Mouse (Mus musculus): Measurements from ENCODE around the gene Vps13d. TPM values are rescaled to one million over a fixed set of nuclear protein-coding genes. Genes with fewer than 3 reads are reported as not detected.

Vps13d gene
- polyA plus RNA-seq, 1 experiment from 2014 or later = 8.7 TPM

DNA sequence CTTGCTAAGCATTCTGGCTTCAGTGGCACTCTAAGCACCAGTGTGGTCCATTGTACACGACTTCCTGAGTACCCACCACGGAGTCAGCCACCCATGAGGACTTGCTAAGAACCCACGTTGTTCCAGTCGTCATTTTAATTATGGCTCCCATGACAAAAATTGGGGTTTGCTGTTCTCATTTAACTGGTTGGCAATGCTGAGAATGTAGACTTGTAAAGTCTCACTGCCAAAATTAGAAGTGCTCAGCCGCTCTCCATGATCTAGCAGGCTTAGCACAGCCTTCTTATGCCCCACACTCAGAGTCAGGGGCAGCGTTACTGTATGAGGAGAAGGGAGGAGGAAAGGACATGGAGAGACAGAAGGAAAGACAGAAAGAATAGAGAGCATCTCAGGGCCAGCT, 216.8 kb downstream of the Vps13d start:
- Histone ChIP-seq H3K36me3 (peaks cover 4% of the 10 kb centered on the region; the same call in 1 of the 2 replicates), H3K4me3 (no peak overlapping the region), H3K9me3 (replicated peaks) (no peaks in the 10 kb centered on the region), H3K27me3 (ENCODE audit: low read depth, poor library complexity, severe bottlenecking) (no peaks in the 10 kb centered on the region), H3K27ac (no peak overlapping the region; the same call in 1 of the 2 replicates), H3K4me1 (peaks cover 46% of the 10 kb centered on the region)
- 82% methylated on average over 6 of the region's 6 CpGs for WGBS
- DNase-seq (ENCODE audit: low spot score) = no peak

DNA sequence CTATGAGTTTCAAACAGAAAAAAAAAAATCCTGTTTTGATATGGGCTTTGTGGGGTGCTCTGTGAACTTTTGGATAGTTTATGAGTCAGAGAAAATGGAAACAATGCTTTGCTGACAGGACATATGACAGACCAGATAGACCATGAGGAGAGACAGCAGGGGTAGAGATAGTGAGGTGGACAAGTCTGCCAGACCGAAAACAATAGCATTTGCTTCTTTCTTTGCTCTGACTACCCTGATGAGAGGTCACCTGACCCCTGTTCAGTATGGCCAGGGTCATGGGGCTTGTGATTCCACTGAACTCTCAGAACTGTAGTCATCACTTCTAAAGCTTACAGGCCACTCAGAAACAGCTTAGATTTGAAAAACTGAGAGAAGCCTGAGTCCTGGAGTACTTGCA, 217.7 kb downstream of the Vps13d start:
- Histone ChIP-seq H3K4me1 (peaks cover 44% of the 10 kb centered on the region), H3K27me3 (ENCODE audit: low read depth, poor library complexity, severe bottlenecking) (no peaks in the 10 kb centered on the region), H3K36me3 (0 out of 2 replicates have a peak, but pooled peaks cover 4% of the 10 kb centered on the region), H3K27ac (no peak overlapping the region), H3K4me3 (no peak overlapping the region), H3K9me3 (replicated peaks) (no peaks in the 10 kb centered on the region)
- DNase-seq (ENCODE audit: low spot score) = no peak
- 89% methylated on average over 1 of the region's 1 CpGs for WGBS

DNA sequence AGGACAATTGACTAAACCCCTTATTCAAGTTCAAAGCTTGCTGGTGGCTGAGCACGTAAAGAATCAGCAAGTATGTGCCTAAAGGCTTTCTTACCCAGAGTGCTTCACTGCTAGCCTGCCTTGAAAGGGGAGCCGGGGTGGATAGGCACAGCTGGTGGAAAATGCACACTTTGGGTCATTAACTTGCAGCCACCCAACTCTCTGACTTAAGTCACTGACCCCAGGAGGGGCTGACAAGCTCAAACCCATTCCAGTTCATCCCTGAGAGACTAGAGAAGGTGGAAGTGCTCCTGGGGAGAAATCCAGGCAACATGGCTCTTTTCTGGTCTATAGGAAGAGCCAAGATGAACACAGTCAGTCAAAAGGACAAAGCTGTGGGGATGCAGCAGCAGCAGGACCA, 219.3 kb downstream of the Vps13d start:
- 67% methylated on average over 2 of the region's 2 CpGs for WGBS
- Histone ChIP-seq H3K9me3 (replicated peaks) (no peaks in the 10 kb centered on the region), H3K4me3 (no peak overlapping the region), H3K36me3 (0 out of 2 replicates have a peak, but pooled peaks cover 4% of the 10 kb centered on the region), H3K27me3 (ENCODE audit: low read depth, poor library complexity, severe bottlenecking) (no peaks in the 10 kb centered on the region), H3K27ac (no peak overlapping the region), H3K4me1 (peaks cover 29% of the 10 kb centered on the region)
- no peak for DNase-seq (ENCODE audit: low spot score)

DNA sequence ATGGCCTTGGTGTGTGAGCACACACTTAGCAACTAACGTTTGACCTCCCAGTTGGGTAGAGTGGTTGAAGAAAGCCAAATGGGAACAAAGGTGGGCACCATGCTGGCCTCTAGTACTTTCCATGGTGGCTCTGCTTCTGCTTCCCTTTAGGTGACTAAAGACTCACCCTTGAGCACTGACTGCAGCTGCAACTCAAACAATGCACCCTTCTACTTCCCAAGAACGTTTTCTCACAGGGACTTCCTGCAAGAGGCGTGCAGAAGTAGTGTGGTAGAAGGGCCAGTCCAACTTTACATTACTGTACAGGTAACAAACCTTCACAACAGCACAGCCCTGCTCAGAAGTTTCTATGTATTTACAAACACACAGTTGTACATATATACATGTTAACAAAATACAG, 220.3 kb downstream of the Vps13d start:
- Histone ChIP-seq H3K27me3 (ENCODE audit: low read depth, poor library complexity, severe bottlenecking) (no peaks in the 10 kb centered on the region), H3K27ac (no peak overlapping the region), H3K4me1 (peaks cover 18% of the 10 kb centered on the region), H3K36me3 (peaks cover 4% of the 10 kb centered on the region; the same call in 1 of the 2 replicates), H3K4me3 (no peak overlapping the region), H3K9me3 (replicated peaks) (no peaks in the 10 kb centered on the region)
- no peak for DNase-seq (ENCODE audit: low spot score)
- 88% methylated on average over 3 of the region's 3 CpGs for WGBS

DNA sequence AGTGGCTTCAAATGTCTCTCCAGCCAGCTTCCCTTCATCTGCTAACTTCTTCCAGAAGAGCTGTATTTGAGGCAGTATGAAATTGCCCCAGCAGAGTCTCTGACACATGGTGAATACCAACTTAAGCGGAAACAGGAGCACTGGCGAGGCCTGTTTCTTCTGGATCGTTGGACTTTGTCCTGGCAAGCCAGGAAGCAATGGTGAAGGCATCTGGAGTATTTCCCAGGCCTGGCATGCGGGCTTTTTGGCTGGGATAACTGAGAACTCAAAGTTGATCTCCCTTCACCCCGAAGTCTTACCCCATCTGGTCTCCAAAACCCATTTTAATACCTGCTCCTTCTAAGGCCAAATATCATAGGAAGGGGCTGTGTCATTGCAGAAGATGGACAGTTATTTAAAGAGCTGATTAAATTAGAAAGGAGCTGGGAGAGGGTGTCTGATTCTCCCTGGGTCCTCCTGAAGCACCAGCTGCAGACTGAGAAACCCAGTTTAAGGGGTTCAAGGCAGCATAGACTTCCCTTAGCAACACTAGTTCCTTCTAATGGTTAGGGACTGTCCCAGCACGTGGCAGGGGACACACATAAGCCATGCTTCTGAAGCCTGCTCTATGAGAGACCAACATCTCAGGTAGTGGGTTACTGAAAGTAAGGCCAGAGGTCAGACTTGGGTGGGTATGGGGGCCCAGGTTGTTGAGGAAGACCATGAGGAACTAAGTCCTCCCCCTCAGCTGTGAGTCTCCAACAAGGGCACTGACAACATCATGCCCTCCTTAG, 221.7 kb downstream of the Vps13d start:
- 90% methylated on average over 6 of the region's 6 CpGs for WGBS
- peaks cover 4% of the 10 kb centered on the region; the same call in 1 of the 2 replicates for H3K36me3 ChIP-seq
- H3K9me3 ChIP-seq (replicated peaks) = no peaks in the 10 kb centered on the region
- no peak for DNase-seq (ENCODE audit: low spot score)
- H3K4me1 ChIP-seq = peaks cover 13% of the 10 kb centered on the region
- no peak overlapping the region for H3K27ac ChIP-seq
- H3K4me3 ChIP-seq = no peak overlapping the region
- no peaks in the 10 kb centered on the region for H3K27me3 ChIP-seq (ENCODE audit: low read depth, poor library complexity, severe bottlenecking)

DNA sequence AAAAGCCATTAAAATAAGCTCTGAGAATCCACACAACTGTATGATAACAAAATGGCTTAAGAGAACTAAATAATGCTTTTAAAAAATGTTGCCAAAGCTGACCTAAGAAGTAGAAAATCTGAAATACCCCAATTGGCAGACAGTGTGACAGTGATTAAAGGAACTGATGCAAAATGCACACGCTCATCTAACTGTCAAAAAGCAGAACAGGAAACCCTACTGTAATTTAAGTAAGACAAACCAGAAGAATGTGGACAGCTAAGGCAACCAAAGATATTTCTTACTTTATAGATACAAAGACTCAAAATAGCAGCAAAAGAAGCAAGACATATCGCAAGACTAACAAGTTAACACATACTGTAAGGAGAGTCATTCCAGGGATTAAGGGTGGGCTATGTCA, 223.8 kb downstream of the Vps13d start:
- Histone ChIP-seq H3K36me3 (peaks cover 2% of the 10 kb centered on the region; the same call in 1 of the 2 replicates), H3K27ac (no peak overlapping the region), H3K9me3 (replicated peaks) (no peaks in the 10 kb centered on the region), H3K4me3 (no peak overlapping the region), H3K4me1 (peaks cover 8% of the 10 kb centered on the region), H3K27me3 (ENCODE audit: low read depth, poor library complexity, severe bottlenecking) (no peaks in the 10 kb centered on the region)
- no peak for DNase-seq (ENCODE audit: low spot score)
- WGBS = 94% methylated on average over 2 of the region's 2 CpGs

DNA sequence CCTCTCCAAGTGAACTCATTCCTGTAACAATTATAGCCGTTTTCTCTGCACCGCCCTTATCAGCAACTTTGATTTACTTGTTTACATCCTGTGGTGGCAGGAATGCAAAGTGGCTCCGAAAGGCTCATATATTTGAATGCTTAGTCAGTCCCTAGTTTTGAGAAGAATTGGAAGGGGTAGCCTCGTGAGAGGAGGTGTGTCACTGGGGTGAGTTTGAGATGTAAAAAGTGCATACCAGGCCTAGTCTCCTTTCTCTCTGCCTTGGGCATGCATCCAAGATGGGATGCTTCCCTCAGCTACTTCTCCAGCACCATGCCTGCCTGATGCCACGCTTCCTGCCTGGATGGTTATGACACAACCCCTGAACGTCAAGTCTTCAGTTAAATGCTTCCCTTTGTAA, 225.8 kb downstream of the Vps13d start:
- no peaks in the 10 kb centered on the region for H3K27me3 ChIP-seq (ENCODE audit: low read depth, poor library complexity, severe bottlenecking)
- H3K27ac ChIP-seq = no peak overlapping the region
- no peak for DNase-seq (ENCODE audit: low spot score)
- H3K36me3 ChIP-seq = peaks cover 2% of the 10 kb centered on the region; the same call in 1 of the 2 replicates
- 53% methylated on average over 6 of the region's 6 CpGs for WGBS
- H3K4me1 ChIP-seq = peaks cover 4% of the 10 kb centered on the region; the same call in 1 of the 2 replicates
- H3K4me3 ChIP-seq = no peak overlapping the region
- H3K9me3 ChIP-seq (replicated peaks) = no peaks in the 10 kb centered on the region

DNA sequence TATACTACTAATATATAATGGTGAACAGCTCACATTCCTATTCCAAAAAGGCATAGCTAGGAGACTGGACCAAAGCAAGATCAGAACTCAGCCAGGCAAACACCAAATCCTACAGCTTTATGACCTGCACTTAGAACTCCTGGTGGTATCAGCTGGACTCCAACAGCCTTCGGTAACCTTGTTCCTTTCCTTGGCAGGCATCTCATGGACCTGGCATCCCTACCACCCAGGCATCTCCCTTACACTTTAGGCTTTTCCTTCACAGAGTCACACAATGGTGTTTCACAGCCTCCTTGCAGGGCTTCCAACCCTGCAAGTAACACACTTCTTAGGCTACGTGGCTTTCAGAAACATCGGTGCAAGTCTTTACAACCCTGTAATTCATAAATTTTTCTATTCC, 226.4 kb downstream of the Vps13d start:
- H3K27me3 ChIP-seq (ENCODE audit: low read depth, poor library complexity, severe bottlenecking) = no peaks in the 10 kb centered on the region
- H3K4me1 ChIP-seq = peaks cover 6% of the 10 kb centered on the region; the same call in 1 of the 2 replicates
- H3K4me3 ChIP-seq = no peak overlapping the region
- no peak overlapping the region for H3K27ac ChIP-seq
- WGBS = 88% methylated on average over 3 of the region's 3 CpGs
- no peaks in the 10 kb centered on the region for H3K9me3 ChIP-seq (replicated peaks)
- peaks cover 2% of the 10 kb centered on the region; the same call in 1 of the 2 replicates for H3K36me3 ChIP-seq
- no peak for DNase-seq (ENCODE audit: low spot score)

DNA sequence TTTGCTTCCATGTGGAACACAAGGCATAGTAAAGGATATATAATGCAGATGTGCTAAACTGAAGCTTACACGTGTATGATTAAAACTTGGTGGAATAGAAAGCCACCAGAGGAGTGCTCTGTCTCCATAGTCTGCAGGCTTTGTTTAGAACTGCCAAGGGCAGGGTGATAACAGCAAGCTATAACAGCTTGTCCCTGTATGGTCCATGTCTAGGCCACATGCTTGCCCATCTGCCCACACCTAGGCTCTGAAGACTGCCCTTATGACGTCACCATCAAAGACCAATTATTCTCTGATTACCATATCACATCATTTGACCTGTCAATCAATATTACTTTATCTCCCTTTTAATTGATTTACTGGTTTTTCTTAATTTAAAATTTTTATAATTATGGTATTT, 229.6 kb downstream of the Vps13d start:
- no peaks in the 10 kb centered on the region for H3K27me3 ChIP-seq (ENCODE audit: low read depth, poor library complexity, severe bottlenecking)
- H3K9me3 ChIP-seq (replicated peaks) = no peaks in the 10 kb centered on the region
- H3K4me3 ChIP-seq = no peak overlapping the region
- 88% methylated on average over 2 of the region's 2 CpGs for WGBS
- H3K4me1 ChIP-seq = peaks cover 6% of the 10 kb centered on the region; the same call in 1 of the 2 replicates
- no peaks in the 10 kb centered on the region; the same call in 1 of the 2 replicates for H3K36me3 ChIP-seq
- DNase-seq (ENCODE audit: low spot score) = no peak
- no peak overlapping the region for H3K27ac ChIP-seq

DNA sequence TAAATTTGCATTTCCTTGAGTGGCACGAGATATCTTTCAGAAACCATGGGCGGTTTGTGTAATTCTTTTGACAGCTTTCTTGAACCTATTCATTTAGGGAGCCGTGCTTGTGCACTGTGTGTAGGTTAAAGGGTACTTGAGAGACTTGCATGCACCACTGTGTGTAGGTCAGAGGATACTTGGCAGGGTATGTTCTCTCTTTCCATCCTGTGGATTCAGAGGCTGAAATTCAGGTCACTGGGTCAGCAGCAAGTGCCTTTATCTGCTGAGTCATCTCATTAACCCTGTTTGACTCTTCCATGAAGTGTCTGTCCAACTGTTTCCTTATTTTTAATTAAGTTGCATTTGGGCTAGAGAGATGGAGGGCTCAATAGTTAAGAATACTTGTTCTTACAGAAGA, 233.1 kb downstream of the Vps13d start:
- no peaks in the 10 kb centered on the region for H3K36me3 ChIP-seq
- DNase-seq (ENCODE audit: low spot score) = no peak
- 0 out of 2 replicates have a peak, but pooled peaks cover 4% of the 10 kb centered on the region for H3K27me3 ChIP-seq (ENCODE audit: low read depth, poor library complexity, severe bottlenecking)
- H3K4me3 ChIP-seq = no peak overlapping the region
- peaks cover 6% of the 10 kb centered on the region; the same call in 1 of the 2 replicates for H3K4me1 ChIP-seq
- WGBS = 94% methylated on average over 3 of the region's 3 CpGs
- H3K27ac ChIP-seq = no peak overlapping the region
- no peaks in the 10 kb centered on the region for H3K9me3 ChIP-seq (replicated peaks)

DNA sequence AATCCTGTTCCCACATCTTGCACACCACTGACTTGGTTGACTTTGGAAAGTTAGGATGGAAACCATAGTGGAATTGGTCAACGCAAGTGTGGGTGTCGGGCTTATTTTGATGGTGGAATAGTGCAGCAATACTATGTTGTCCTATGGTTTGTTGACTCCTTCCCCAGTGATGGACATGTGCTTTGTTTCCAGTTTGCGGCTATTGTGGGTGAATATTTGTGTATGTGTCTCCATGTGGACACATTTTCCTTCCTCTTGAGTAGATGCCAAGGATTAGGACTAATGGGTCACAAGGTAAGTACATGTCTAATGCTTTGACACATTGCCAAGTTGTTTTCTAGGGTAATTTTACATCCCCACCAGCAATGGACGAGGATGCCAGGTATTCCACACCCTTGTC, 233.6 kb downstream of the Vps13d start:
- Histone ChIP-seq H3K9me3 (replicated peaks) (no peaks in the 10 kb centered on the region), H3K4me1 (peaks cover 6% of the 10 kb centered on the region; the same call in 1 of the 2 replicates), H3K4me3 (no peak overlapping the region), H3K36me3 (no peaks in the 10 kb centered on the region), H3K27me3 (ENCODE audit: low read depth, poor library complexity, severe bottlenecking) (0 out of 2 replicates have a peak, but pooled peaks cover 4% of the 10 kb centered on the region), H3K27ac (no peak overlapping the region)
- no peak for DNase-seq (ENCODE audit: low spot score)
- WGBS = 94% methylated on average over 4 of the region's 4 CpGs

DNA sequence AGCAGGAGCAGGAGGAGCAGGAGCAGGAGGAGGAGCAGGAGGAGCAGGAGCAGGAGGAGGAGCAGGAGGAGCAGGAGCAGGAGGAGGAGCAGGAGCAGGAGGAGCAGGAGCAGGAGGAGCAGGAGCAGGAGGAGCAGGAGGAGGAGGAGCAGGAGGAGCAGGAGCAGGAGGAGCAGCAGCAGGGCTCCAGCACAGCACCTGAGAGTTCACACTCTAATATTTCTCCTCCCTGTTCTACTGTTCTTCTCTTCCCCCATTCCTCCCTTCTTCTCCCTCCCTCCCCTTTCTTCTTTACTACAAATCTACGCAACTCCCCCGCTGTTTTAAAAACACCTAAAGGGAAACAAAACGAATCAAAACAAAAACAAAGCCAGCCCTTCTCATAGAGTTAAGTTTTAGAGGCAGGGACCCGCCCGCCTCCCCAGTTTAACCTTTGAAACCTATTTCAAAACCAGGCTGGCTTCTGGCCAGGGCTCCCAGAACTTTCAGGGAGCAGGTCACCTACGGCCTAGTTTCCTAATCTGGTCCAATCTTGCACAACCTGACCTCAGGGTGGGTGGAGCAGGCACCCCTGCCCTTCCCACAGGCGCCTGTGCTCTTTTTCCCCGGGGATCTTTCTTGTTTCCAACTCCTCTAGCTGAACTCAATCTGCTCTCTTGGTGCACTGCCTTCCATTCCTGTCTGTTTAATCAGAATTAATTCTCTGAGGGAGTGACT, 234.5 kb downstream of the Vps13d start:
- no peak for DNase-seq (ENCODE audit: low spot score)
- Histone ChIP-seq H3K27me3 (ENCODE audit: low read depth, poor library complexity, severe bottlenecking) (0 out of 2 replicates have a peak, but pooled peaks cover 4% of the 10 kb centered on the region), H3K36me3 (no peaks in the 10 kb centered on the region), H3K9me3 (replicated peaks) (no peaks in the 10 kb centered on the region), H3K4me3 (no peak overlapping the region), H3K4me1 (peaks cover 6% of the 10 kb centered on the region; the same call in 1 of the 2 replicates), H3K27ac (no peak overlapping the region)
- 66% methylated on average over 8 of the region's 8 CpGs for WGBS

DNA sequence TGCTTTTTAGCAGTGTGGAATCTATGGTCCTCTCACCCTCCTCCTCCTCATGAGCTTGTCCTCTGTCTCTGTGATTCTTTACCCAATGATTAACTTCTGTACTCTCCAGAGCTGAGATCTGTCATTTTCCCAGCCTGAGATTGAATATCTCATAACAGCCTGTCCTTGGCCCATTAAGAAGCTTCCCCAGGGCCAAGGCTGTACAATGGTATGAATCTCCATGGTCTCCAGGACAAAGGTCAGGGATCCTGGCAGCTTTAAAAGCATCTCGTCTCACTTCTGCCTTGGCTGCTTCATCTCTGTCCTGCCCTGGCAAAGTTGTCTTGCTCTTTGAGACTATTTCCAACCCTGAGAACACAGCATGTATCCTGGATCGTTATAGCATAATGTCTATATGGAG, 237.1 kb downstream of the Vps13d start:
- H3K36me3 ChIP-seq = no peaks in the 10 kb centered on the region
- no peaks in the 10 kb centered on the region for H3K4me1 ChIP-seq
- no peak for DNase-seq (ENCODE audit: low spot score)
- no peak overlapping the region for H3K4me3 ChIP-seq
- 78% methylated on average over 2 of the region's 2 CpGs for WGBS
- H3K9me3 ChIP-seq (replicated peaks) = no peaks in the 10 kb centered on the region
- 0 out of 2 replicates have a peak, but pooled peaks cover 4% of the 10 kb centered on the region for H3K27me3 ChIP-seq (ENCODE audit: low read depth, poor library complexity, severe bottlenecking)
- no peak overlapping the region for H3K27ac ChIP-seq
